Mouse (Mus musculus) kidney, postnatal 0 days (tissue): ENCODE measurements around the gene Hax1. TPM values are rescaled to one million over a fixed set of nuclear protein-coding genes. Genes with fewer than 3 reads are reported as not detected.
A peak's percentile ranks its signal among the peaks of the same experiment; 100 is the strongest.

Experiments
- ATAC-seq: fragments of 200-750 bp; cut with Nextera tagmentation; replicated peaks from 2 replicates; pipeline ENCODE4 v1.8.0; 2017; ENCODE audit warnings: low read depth, moderate number of reproducible peaks, moderate TSS enrichment, moderate library complexity; ENCODE audit not compliant: low FRiP score
- DNase-seq: peaks from one replicate; pipeline ENCODE4 v3.0.0-alpha.2; 2016; ENCODE audit warnings: low spot score
- H3K27ac ChIP-seq: fragments of 300-500 bp; sonication (generic); 2 replicates; pipeline ENCODE4 v1.5.1; 2014; ENCODE audit warnings: mild to moderate bottlenecking
- H3K27me3 ChIP-seq: fragments of 300-500 bp; sonication (generic); 2 replicates; pipeline ENCODE4 v1.6.1; 2014; ENCODE audit warnings: low read length, mixed read lengths; ENCODE audit not compliant: insufficient read depth
- H3K36me3 ChIP-seq: fragments of 300-500 bp; sonication (generic); 2 replicates; pipeline ENCODE4 v1.6.1; 2014; ENCODE audit warnings: low read length, mixed read lengths; ENCODE audit not compliant: insufficient read depth
- H3K4me1 ChIP-seq: fragments of 300-500 bp; sonication (generic); replicated peaks from 2 replicates; pipeline ENCODE4 v1.6.1; 2014; ENCODE audit warnings: antibody characterized with exemption, low read length, mixed read lengths; ENCODE audit not compliant: insufficient read depth
- H3K4me2 ChIP-seq: fragments of 300-500 bp; sonication (generic); 2 replicates; pipeline ENCODE4 v1.6.1; 2014; ENCODE audit warnings: mild to moderate bottlenecking, low read length, moderate library complexity, mixed read lengths
- H3K4me3 ChIP-seq: fragments of 300-500 bp; sonication (generic); replicated peaks from 2 replicates; pipeline ENCODE4 v1.5.1; 2014; ENCODE audit warnings: low read depth, low read length
- H3K9ac ChIP-seq: fragments of 300-500 bp; sonication (generic); 2 replicates; pipeline ENCODE4 v1.6.1; 2014; ENCODE audit warnings: low read depth, low read length
- H3K9me3 ChIP-seq: fragments of 300-500 bp; sonication (generic); replicated peaks from 2 replicates; pipeline ENCODE4 v1.6.1; 2016; ENCODE audit warnings: low read length, inconsistent platforms, mixed read lengths
- CTCF ChIP-seq: IDR thresholded peaks from 2 replicates; pipeline ENCODE4 v1.5.1; 2016; ENCODE audit warnings: antibody characterized with exemption, low read depth, mild to moderate bottlenecking, moderate library complexity
- WGBS: fragments of 180-500 bp; shearing (Covaris S2); extraction: QIAGEN DNeasy Blood & Tissue Kit; methylation state at CpG from one replicate; pipeline ENCODE4 v1.1.7; 2014; 5-methylcytosine and 5-hydroxymethylcytosine counted together
- polyA plus RNA-seq: library from polyadenylated mRNA; unstranded; fragments of >200 nt; fragmentation: Nextera tagmentation; extraction: Ambion mirVana; gene quantifications from 2 replicates; pipeline ENCODE4 v1.2.1, GENCODE M21; 2015

Hax1 gene
- polyA plus RNA-seq, 1 experiment from 2014 or later = 160 TPM

DNA sequence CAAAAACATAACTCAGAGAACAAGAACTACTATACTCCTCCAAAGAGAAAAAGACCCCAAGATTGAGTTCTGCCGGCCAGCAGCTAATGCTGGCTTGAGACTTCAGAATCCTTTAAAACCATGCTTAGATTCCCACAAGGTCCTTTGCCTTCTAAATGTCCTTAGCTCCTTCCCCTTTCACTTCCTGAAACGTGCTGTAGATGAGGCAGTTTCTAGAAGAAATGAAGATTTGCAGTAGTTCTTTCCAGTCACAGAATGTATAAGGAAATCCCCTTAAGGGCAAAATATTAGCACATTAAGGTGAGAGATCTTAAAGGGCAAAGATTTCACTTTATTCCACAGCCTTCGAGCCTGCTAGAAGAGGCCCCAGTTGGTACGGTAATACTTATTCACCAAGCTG is 1.2 kb upstream of the Hax1 start:
- H3K27me3 ChIP-seq = no peaks in the 10 kb centered on the region
- H3K4me2 ChIP-seq = no peak overlapping the region
- no peaks in the 10 kb centered on the region for H3K9me3 ChIP-seq
- no peak overlapping the region for H3K9ac ChIP-seq
- H3K36me3 ChIP-seq = peaks cover 19% of the 10 kb centered on the region
- no peak overlapping the region for H3K4me3 ChIP-seq
- 81% methylated on average over 4 of the region's 4 CpGs for WGBS
- DNase-seq (no peak), ATAC-seq (no peak)
- H3K27ac ChIP-seq = no peak overlapping the region
- no peaks in the 10 kb centered on the region for H3K4me1 ChIP-seq
- TF ChIP-seq CTCF = no peak

DNA sequence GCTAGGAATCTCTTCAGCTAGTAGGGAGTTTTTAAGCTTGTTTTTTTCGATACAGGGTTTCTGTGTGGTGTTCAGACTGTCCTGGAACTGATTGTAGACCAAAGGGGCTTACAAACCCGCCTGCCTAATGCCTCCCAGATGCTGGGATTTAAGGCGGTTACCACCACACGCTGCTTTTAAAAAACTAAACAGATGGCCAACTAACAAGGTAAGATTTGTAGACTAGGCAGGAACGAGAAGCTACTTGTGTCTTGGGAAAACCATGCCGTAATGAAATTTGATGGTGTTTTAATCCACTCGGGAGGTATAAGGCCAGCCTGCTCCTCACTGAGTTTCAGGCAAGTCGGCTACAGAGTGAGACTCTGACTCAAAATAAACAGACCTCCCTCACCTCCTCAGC is 510 bp upstream of the Hax1 start:
- Histone ChIP-seq H3K36me3 (peaks cover 19% of the 10 kb centered on the region), H3K27me3 (no peaks in the 10 kb centered on the region), H3K4me3 (peak overlapping the region; percentile 69), H3K9ac (peak overlapping the region; percentile 86), H3K4me1 (no peaks in the 10 kb centered on the region), H3K4me2 (peak overlapping the region; percentile 73), H3K9me3 (no peaks in the 10 kb centered on the region), H3K27ac (peak overlapping the region; percentile 95)
- ATAC-seq (0 out of 2 replicates have a peak, but pooled peaks have one; percentile 9), DNase-seq (no peak)
- 11% methylated on average over 8 of the region's 8 CpGs for WGBS
- no peak for TF ChIP-seq CTCF

DNA sequence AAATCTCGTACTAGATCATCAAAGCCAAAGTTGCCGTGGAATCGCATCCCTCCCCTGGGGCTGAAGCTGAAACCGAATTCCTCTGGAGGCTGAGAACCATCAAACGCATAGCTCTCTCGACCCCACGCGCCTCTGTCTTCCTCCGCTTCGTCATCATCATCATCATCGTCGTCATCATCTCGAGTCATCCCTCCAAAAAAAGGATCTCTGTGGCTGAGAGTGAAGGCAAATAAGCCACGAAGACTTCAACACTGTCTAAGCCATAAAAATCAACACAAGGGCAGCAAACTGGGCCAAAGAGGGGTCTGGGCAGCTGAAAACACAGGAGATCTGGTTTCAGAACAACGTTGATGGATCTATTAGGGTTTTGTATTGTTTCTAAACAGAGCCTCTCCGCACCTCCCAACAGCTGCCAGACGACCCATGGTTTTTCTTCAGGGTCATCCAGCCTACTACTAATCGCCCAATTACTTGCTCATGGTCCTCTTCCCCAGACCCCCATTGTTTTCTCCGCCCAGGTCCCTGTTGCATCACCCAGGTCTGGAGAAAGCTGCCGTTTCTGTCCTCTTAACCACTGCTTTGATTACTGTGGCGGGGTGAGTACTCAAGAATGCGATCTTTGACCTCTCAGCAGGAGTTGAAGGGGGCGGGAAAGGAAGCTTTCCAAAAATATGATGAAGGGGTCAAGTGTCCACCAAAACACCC is 637 bp downstream of the Hax1 start:
- Histone ChIP-seq H3K4me3 (peak overlapping the region; percentile 69), H3K9me3 (no peaks in the 10 kb centered on the region), H3K27me3 (no peaks in the 10 kb centered on the region), H3K36me3 (peaks cover 19% of the 10 kb centered on the region), H3K27ac (peak overlapping the region; percentile 95), H3K9ac (peak overlapping the region; percentile 86), H3K4me2 (peak overlapping the region; percentile 86), H3K4me1 (no peaks in the 10 kb centered on the region)
- DNase-seq (peak; percentile 73), ATAC-seq (peak; percentile 71)
- 4% methylated on average over 20 of the region's 23 CpGs for WGBS
- TF ChIP-seq CTCF = no peak

DNA sequence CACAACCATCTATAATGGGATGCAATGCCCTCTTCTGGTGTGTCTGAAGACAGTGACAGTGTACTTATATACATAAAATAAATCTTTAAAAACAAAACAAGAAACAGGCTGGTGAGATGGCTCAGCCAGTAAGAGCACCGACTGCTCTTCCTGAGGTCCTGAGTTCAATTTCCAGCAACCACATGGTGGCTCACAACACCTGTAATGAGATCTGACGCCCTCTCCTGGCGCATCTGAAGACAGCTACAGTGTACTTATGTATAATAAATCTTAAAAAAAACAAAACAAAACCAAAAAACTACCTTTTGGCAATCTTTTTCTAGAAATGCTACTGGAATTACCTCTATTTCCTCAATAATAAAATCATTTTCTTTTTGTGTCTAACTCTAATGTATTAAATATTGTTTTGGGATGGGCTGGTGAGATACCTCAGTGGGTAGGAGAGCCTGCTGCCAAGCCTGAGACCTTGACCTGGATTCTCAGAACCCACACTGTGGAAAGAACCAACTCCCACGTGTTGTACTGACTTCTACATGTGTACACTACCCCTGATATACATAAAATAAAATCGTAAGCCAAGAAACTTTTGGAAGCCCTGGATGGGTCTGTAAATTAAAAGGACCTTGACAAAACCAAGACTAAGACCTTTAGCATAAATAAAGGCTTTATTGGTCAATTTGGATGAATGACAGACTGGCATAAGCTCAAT is 3.6 kb downstream of the Hax1 start:
- Histone ChIP-seq H3K9me3 (no peaks in the 10 kb centered on the region), H3K4me3 (no peak overlapping the region), H3K36me3 (no peaks in the 10 kb centered on the region; the same call in none of the 2 replicates), H3K4me2 (no peak overlapping the region), H3K27ac (no peak overlapping the region), H3K9ac (no peak overlapping the region), H3K27me3 (no peaks in the 10 kb centered on the region), H3K4me1 (no peaks in the 10 kb centered on the region)
- ATAC-seq (no peak), DNase-seq (no peak)
- WGBS = 86% methylated on average over 5 of the region's 5 CpGs
- TF ChIP-seq CTCF = 0 out of 2 replicates have a peak, but pooled peaks have one; percentile 11

DNA sequence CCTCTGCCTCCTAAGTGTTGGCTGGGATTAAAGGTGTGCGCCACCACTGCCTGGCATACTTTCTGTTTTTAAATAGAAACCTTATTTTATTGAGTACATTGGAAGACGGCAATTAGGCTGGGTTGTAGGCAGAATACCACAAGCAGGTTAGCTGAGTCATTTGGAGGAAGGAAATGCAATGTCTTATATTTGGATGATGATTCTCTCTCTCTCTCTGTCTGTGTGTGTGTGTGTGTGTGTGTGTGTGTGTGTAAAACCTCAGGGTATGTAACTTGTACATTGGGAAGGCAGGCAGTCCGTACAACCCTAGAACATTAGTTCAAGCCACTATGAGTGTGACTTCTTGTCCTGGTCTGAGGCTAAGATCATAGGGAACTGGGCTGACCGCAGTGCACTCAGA is 10.8 kb downstream of the Hax1 start:
- WGBS = 90% methylated on average over 4 of the region's 4 CpGs
- no peak for TF ChIP-seq CTCF
- no peak overlapping the region for H3K9ac ChIP-seq
- no peaks in the 10 kb centered on the region for H3K4me1 ChIP-seq
- H3K9me3 ChIP-seq = no peaks in the 10 kb centered on the region
- no peaks in the 10 kb centered on the region for H3K36me3 ChIP-seq
- H3K27me3 ChIP-seq = no peaks in the 10 kb centered on the region
- H3K27ac ChIP-seq = no peak overlapping the region
- ATAC-seq = no peak
- no peak for DNase-seq
- no peak overlapping the region for H3K4me2 ChIP-seq
- no peak overlapping the region for H3K4me3 ChIP-seq

DNA sequence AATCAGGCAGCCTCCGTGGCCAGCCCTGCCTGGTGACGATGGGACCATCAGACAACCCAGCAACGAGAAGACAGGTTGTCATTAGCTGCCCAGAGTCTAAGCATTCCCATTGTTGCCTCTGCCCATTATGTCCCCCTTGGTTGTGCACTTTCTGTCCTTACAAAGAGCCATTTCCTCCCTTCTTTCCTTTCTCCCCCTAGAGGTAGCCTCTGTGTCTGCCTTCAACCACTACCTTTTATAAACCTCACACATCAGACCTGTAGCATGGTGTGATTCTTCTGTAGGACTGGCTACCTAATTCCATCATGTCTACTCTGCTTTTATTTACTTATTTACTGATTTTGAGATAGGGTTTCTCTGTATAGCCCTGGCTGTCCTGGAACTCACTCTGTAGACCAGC is 11.4 kb downstream of the Hax1 start:
- DNase-seq (no peak), ATAC-seq (no peak)
- H3K36me3 ChIP-seq = no peaks in the 10 kb centered on the region
- WGBS = 65% methylated on average over 3 of the region's 3 CpGs
- no peaks in the 10 kb centered on the region for H3K4me1 ChIP-seq
- no peaks in the 10 kb centered on the region for H3K27me3 ChIP-seq
- H3K4me2 ChIP-seq = no peak overlapping the region
- H3K4me3 ChIP-seq = no peak overlapping the region
- no peak overlapping the region for H3K27ac ChIP-seq
- no peak overlapping the region for H3K9ac ChIP-seq
- TF ChIP-seq CTCF = peak; percentile 36; the same call in 1 of the 2 replicates
- no peaks in the 10 kb centered on the region for H3K9me3 ChIP-seq
